Mouse (Mus musculus) ES-CJ7 (cell line): ENCODE measurements around the gene Dtnb.
A peak's percentile ranks its signal among the peaks of the same experiment; 100 is the strongest.

ENCODE experiments used
- DNase-seq: peaks from one replicate; pipeline ENCODE4 v3.0.0; 2011; ENCODE audit warnings: low read depth, low spot score

Gene Dtnb

GRCm38 (mm10) chr12:3732623-3733265 is 160.6 kb downstream of the Dtnb start:
- DNase-seq, result peak; percentile 68

- no peak for DNase-seq
Measured at GRCm38 (mm10) chr12:3733328-3733727, 161.1 kb downstream of the Dtnb start.

- DNase-seq, result no peak
Measured at GRCm38 (mm10) chr12:3737009-3737408, 164.8 kb downstream of the Dtnb start.

GRCm38 (mm10) chr12:3738741-3739529 is 166.8 kb downstream of the Dtnb start:
- DNase-seq, result peak; percentile 67

GRCm38 (mm10) chr12:3739749-3740704 is 167.8 kb downstream of the Dtnb start:
- DNase-seq, result no peak

GRCm38 (mm10) chr12:3740705-3741081 is 168.5 kb downstream of the Dtnb start:
- no peak for DNase-seq

- DNase-seq, result no peak
Measured at GRCm38 (mm10) chr12:3745432-3746105, 173.4 kb downstream of the Dtnb start.

- no peak for DNase-seq
Measured at GRCm38 (mm10) chr12:3746369-3746768, 174.2 kb downstream of the Dtnb start.

GRCm38 (mm10) chr12:3747583-3747982 is 175.4 kb downstream of the Dtnb start:
- no peak for DNase-seq

GRCm38 (mm10) chr12:3755522-3755921 is 183.3 kb downstream of the Dtnb start:
- DNase-seq, result no peak

GRCm38 (mm10) chr12:3756216-3756615 is 184.0 kb downstream of the Dtnb start:
- no peak for DNase-seq

GRCm38 (mm10) chr12:3758127-3758526 is 185.9 kb downstream of the Dtnb start:
- no peak for DNase-seq

- no peak for DNase-seq
Measured at GRCm38 (mm10) chr12:3759419-3759818, 187.2 kb downstream of the Dtnb start.

GRCm38 (mm10) chr12:3760876-3761590 is 188.9 kb downstream of the Dtnb start:
- DNase-seq, result no peak

- no peak for DNase-seq
Measured at GRCm38 (mm10) chr12:3761591-3762295, 189.6 kb downstream of the Dtnb start.

- no peak for DNase-seq
Measured at GRCm38 (mm10) chr12:3764191-3764804, 192.1 kb downstream of the Dtnb start.

- no peak for DNase-seq
Measured at GRCm38 (mm10) chr12:3767360-3767759, 195.2 kb downstream of the Dtnb start.

GRCm38 (mm10) chr12:3768391-3768790 is 196.2 kb downstream of the Dtnb start:
- DNase-seq, result no peak

GRCm38 (mm10) chr12:3770546-3770945 is 198.4 kb downstream of the Dtnb start:
- no peak for DNase-seq

- no peak for DNase-seq
Measured at GRCm38 (mm10) chr12:3771080-3771479, 198.9 kb downstream of the Dtnb start.
